Mouse (Mus musculus) neural tube, embryonic 13.5 days (tissue): ENCODE measurements at regions not wholly inside any gene's neighbourhood (a gene's known extent, or its start where the extent isn't known, plus 50 kb on each side); places are given as distances from the start of the nearest gene placed in this dataset.
A peak's percentile ranks its signal among the peaks of the same experiment; 100 is the strongest.

Experiments used
- ATAC-seq: fragments of 200-750 bp; cut with Nextera tagmentation; 2 replicates; pipeline ENCODE4 v1.8.0; 2017; ENCODE audit warnings: low read depth, mild to moderate bottlenecking, moderate TSS enrichment, moderate library complexity
- H3K27ac ChIP-seq: fragments of 300-500 bp; sonication (generic); replicated peaks from 2 replicates; pipeline ENCODE4 v1.5.1; 2015; ENCODE audit warnings: moderate library complexity, mild to moderate bottlenecking, inconsistent platforms
- H3K27me3 ChIP-seq: fragments of 300-500 bp; sonication (generic); 2 replicates; pipeline ENCODE4 v1.6.1; 2015; ENCODE audit warnings: mild to moderate bottlenecking, inconsistent platforms
- H3K36me3 ChIP-seq: fragments of 300-500 bp; sonication (generic); 2 replicates; pipeline ENCODE4 v1.6.1; 2015; ENCODE audit warnings: mild to moderate bottlenecking, inconsistent platforms
- H3K4me1 ChIP-seq: fragments of 300-500 bp; sonication (generic); replicated peaks from 2 replicates; pipeline ENCODE4 v1.6.1; 2015; ENCODE audit warnings: inconsistent platforms
- H3K4me2 ChIP-seq: fragments of 300-500 bp; sonication (generic); 2 replicates; pipeline ENCODE4 v1.6.1; 2015; ENCODE audit warnings: inconsistent platforms, mild to moderate bottlenecking, moderate library complexity
- H3K4me3 ChIP-seq: fragments of 300-500 bp; sonication (generic); 2 replicates; pipeline ENCODE4 v1.5.1; 2015; ENCODE audit warnings: mild to moderate bottlenecking, inconsistent platforms
- H3K9ac ChIP-seq: fragments of 300-500 bp; sonication (generic); 2 replicates; pipeline ENCODE4 v1.6.1; 2015; ENCODE audit warnings: moderate library complexity, mild to moderate bottlenecking, inconsistent platforms
- H3K9me3 ChIP-seq: fragments of 300-500 bp; sonication (generic); 2 replicates; pipeline ENCODE4 v1.6.1; 2016; ENCODE audit warnings: inconsistent platforms
- WGBS: fragments of 180-500 bp; shearing (Covaris S2); methylation state at CpG from one replicate; pipeline ENCODE4 v1.1.7; 2015; 5-methylcytosine and 5-hydroxymethylcytosine counted together

DNA sequence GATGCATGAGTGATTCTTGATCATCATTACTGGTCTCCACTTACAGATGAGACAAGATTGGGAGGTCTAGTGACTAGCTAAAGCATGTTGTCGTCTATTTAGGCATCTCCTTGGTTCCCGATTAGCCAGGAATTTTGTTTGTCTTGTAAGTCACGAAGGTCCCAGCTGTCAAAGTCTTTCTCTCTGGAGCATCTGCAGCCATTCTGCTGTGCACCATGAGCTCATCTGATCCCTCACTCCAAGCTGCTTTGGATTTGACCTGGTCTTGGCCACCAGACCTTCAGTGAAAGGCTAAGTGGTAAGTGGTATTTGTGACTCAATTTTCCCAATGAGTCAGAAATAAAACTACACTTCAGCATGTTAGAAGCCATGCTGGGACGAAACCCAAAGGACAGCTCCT lies 53.3 kb upstream of the Creb5 start:
- Histone ChIP-seq H3K36me3 (no peaks in the 10 kb centered on the region), H3K4me2 (no peak overlapping the region)
- WGBS, result 71% methylated on average over 4 of the region's 4 CpGs

DNA sequence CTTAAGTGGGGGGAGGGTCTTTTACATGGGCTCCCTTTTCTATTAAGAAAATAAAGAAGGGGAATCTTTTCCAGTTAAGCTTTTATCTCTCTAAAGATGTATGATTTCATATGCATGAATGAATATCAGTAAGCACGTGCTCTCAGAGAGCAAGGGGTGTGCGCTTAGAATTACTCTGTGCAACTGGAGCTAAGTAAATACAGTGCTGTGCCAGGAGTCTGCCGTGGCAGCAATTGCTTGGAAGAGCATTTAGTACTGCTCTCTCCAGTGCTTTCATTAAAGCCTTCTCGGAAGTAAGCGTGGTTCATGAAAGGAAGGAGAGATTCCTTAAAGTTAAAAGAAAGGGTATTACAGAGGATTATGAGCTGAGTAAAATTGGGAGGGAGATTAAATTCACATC lies 54.5 kb upstream of the Creb5 start:
- no peak overlapping the region for H3K27ac ChIP-seq
- no peak overlapping the region for H3K9ac ChIP-seq
- no peaks in the 10 kb centered on the region for H3K9me3 ChIP-seq
- WGBS, result 55% methylated on average over 5 of the region's 5 CpGs
- no peak overlapping the region for H3K4me2 ChIP-seq
- no peak for ATAC-seq
- H3K4me1 ChIP-seq, result peaks cover 10% of the 10 kb centered on the region
- no peaks in the 10 kb centered on the region for H3K27me3 ChIP-seq
- no peak overlapping the region for H3K4me3 ChIP-seq
- no peaks in the 10 kb centered on the region for H3K36me3 ChIP-seq

More for the DNA sequence above, 53.3 kb upstream of the Creb5 start:
- Histone ChIP-seq H3K4me3 (no peak overlapping the region), H3K9ac (no peak overlapping the region), H3K27me3 (no peaks in the 10 kb centered on the region), H3K9me3 (no peaks in the 10 kb centered on the region), H3K4me1 (peaks cover 10% of the 10 kb centered on the region), H3K27ac (no peak overlapping the region)
- ATAC-seq, result no peak

DNA sequence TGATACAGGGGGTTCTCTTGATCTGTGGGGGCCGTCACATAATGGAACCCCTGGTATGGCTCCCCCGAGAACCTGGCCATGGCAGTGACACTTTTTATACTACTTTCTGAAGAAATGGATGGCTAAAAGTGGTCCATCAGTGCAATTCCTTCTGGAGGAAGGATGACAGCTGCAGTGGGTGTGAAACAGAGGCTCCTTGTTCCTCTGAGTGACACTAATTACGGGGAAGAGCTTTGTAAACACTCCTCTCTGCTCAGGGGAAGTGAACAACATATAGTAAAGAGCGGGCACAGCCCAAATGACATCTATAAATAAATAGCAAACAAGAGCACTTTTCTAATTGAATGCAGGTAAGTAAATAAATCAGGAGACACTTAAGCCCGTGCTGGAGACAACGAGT lies 57.7 kb upstream of the Creb5 start:
- H3K9ac ChIP-seq, result no peak overlapping the region
- no peaks in the 10 kb centered on the region for H3K36me3 ChIP-seq
- H3K27me3 ChIP-seq, result no peaks in the 10 kb centered on the region
- no peak; the same call in 1 of the 2 replicates for ATAC-seq
- no peak overlapping the region for H3K4me2 ChIP-seq
- H3K4me1 ChIP-seq, result peaks cover 10% of the 10 kb centered on the region
- no peak overlapping the region for H3K27ac ChIP-seq
- no peaks in the 10 kb centered on the region for H3K9me3 ChIP-seq
- H3K4me3 ChIP-seq, result no peak overlapping the region
- 30% methylated on average over 6 of the region's 6 CpGs for WGBS

DNA sequence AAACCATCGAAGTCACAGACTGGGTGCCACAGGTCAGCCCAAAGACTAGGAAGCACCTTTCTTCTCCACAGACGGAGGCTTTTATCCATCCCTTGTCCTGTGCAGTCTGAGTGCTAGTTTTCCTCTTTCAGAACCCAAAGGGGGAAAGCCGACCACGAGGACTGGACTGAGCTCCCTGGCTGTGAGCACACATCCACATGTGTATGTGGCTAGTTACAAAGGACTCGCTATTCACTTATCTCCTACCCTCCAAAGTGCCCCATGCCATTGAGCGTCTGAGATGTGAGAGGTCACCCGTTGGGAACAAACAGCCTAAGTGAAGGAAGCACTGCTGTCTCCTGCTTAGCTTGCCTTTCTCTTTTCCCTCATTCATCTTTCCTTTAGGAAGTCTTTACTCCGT lies 65.0 kb upstream of the Creb5 start:
- no peak for ATAC-seq
- H3K4me3 ChIP-seq, result no peak overlapping the region
- no peak overlapping the region for H3K27ac ChIP-seq
- H3K4me2 ChIP-seq, result no peak overlapping the region
- H3K27me3 ChIP-seq, result no peaks in the 10 kb centered on the region
- H3K9ac ChIP-seq, result no peak overlapping the region
- peaks cover 23% of the 10 kb centered on the region for H3K4me1 ChIP-seq
- 41% methylated on average over 8 of the region's 8 CpGs for WGBS
- no peaks in the 10 kb centered on the region for H3K9me3 ChIP-seq
- H3K36me3 ChIP-seq, result no peaks in the 10 kb centered on the region

DNA sequence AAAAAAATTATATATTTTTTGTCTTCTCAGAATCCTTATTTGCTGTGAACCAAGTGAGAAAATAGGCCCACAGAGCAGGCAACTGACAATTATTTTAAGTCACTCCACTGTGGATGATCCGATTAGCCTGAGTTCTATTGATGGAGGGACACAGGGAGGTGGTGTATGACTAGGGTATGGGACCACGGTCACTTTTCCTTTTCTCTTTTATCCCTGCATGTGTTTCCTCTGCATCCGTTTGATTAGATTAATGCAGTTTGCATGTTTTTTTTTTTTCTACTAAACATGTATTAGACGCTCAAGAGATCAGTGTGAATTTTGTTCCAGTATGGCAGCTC lies 65.4 kb upstream of the Creb5 start:
- no peak overlapping the region for H3K4me2 ChIP-seq
- 29% methylated on average over 4 of the region's 4 CpGs for WGBS
- H3K4me3 ChIP-seq, result no peak overlapping the region
- H3K4me1 ChIP-seq, result peaks cover 23% of the 10 kb centered on the region
- no peaks in the 10 kb centered on the region for H3K9me3 ChIP-seq
- H3K9ac ChIP-seq, result no peak overlapping the region
- no peak overlapping the region for H3K27ac ChIP-seq
- no peaks in the 10 kb centered on the region for H3K36me3 ChIP-seq
- no peak for ATAC-seq
- H3K27me3 ChIP-seq, result no peaks in the 10 kb centered on the region

DNA sequence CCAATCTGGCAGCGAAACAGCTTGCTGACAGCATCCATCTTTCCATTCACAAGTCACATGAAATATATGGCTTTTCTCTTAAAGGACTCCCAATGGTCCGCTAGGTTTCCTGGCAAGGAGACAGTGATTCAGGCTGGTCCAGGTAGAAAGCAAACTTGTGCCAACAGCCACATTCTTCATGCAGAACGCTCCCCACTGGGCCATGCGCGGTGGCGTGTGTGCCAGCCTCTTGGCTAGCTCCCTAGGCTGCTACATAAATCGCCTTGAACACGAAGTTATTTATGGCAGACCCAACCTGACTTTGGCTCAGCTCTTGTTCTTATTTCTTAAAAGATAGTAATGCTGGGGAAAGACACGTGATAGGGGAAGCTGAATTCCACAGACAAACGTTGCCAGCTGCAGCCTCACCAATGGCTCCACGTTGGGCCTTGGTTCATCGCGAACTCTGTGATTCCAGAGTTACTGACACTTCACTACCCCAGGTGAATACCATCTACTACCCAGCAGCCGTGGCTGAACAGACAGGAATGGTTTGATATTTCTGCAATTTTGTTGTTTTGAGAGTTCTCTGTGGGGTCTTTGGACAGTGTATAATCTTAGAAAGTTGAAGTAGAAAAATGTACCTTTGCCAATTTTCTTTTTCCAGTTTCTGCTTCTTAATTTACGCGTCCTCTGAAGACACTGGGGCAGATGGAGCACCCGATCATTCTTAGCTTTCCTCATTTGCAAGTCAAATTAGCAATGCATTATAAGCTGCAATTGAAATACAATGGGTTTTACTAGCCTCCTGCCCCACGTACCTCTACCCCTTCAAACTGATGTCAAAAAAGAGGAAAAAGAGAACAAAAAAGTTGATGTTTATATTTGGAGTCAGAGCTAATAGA lies 66.0 kb upstream of the Creb5 start:
- WGBS, result 27% methylated on average over 18 of the region's 18 CpGs
- ATAC-seq, result peak; percentile 88

DNA sequence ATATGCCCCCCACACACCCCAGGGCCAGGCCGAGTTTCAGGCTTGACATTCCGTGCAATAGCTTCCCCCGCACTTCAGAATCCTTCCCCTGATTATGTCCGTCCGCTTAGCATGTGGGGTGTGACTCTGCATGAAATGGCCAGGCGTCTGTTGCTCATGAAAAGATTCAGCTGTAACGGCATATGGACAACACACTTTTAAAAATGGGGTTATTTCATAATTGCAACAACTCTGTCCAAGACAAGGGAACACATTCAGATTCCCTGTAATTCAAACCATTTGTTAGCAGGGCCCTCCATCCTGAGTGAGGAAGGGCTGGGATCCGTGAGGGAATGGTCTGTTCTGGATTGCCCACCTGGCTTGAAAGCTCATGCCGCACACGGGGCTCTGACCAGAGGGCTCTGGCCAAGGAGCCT lies 68.2 kb upstream of the Creb5 start:
- Histone ChIP-seq H3K27me3 (no peaks in the 10 kb centered on the region), H3K4me2 (no peak overlapping the region), H3K4me1 (peaks cover 23% of the 10 kb centered on the region), H3K9me3 (no peaks in the 10 kb centered on the region), H3K27ac (no peak overlapping the region), H3K4me3 (no peak overlapping the region), H3K9ac (no peak overlapping the region), H3K36me3 (no peaks in the 10 kb centered on the region)
- no peak for ATAC-seq
- 72% methylated on average over 10 of the region's 10 CpGs for WGBS

More for the DNA sequence above, 66.0 kb upstream of the Creb5 start:
- Histone ChIP-seq H3K4me3 (no peak overlapping the region), H3K27me3 (no peaks in the 10 kb centered on the region), H3K9ac (no peak overlapping the region), H3K36me3 (no peaks in the 10 kb centered on the region), H3K9me3 (no peaks in the 10 kb centered on the region), H3K4me1 (peaks cover 23% of the 10 kb centered on the region), H3K27ac (peak overlapping the region; percentile 6), H3K4me2 (peak overlapping the region; percentile 4; the same call in 1 of the 2 replicates)

DNA sequence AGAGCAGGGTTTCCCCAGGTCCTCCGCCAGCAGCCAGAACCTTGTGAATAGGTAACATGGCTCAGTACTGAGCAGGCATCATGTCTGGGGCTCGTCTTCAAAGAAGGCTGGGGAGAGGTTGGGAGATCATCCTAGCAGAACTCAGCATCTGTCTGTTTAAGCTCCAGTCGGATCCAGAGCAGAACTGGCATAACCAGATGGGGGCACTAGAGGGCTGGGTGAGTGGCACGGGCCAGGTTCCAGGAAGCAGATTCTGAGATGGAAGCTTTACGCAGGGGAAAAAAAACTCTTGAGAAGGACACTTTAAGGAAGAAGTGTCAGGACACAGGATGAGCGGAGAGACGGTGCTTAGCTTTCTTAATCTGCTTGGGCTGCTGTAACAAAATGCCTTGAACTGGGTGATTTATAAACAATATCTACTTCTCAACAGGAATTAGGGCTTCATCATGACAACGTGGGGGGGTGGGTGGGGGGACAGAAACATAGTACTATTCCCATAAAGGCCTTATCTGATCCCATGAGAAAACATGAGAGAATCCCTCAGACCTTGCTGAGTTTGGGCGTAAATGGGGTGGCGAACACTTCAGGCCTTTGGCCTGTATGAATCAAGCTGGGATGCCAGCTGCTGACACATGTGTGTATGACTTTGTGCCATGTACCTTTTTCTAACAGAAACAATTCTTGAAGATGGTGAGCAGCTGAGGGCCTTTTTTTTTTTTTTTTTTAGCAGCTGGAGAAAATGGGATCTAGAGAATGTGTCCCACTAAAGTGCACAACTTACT lies 69.6 kb upstream of the Creb5 start:
- WGBS, result 57% methylated on average over 10 of the region's 10 CpGs

DNA sequence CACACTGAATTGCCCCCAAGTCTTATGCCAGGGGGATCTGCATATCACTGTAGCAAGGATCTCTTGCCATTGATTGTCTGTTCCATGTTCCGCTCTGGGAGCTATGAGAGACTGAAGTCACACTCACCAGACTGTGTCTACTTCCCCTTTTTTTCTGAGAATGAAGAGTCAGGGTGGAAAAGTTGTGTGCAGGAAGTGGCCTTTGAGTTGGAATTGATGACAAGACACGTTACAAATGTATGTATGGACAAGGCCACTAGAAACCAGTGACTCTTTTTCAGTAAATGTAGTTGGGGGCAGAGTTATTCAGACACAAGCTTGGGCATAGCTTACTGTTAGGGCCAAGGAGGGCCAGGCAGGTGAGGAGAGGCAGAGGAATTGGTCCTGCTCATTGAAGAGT lies 70.4 kb upstream of the Creb5 start:
- no peak overlapping the region for H3K27ac ChIP-seq
- H3K9ac ChIP-seq, result no peak overlapping the region
- WGBS, result 81% methylated on average over 2 of the region's 2 CpGs
- no peak for ATAC-seq
- peaks cover 14% of the 10 kb centered on the region for H3K4me1 ChIP-seq
- H3K36me3 ChIP-seq, result no peaks in the 10 kb centered on the region
- no peaks in the 10 kb centered on the region for H3K27me3 ChIP-seq
- no peak overlapping the region for H3K4me2 ChIP-seq
- H3K4me3 ChIP-seq, result no peak overlapping the region
- no peaks in the 10 kb centered on the region for H3K9me3 ChIP-seq

More for the DNA sequence above, 69.6 kb upstream of the Creb5 start:
- Histone ChIP-seq H3K27ac (no peak overlapping the region), H3K4me1 (peaks cover 20% of the 10 kb centered on the region), H3K9ac (no peak overlapping the region), H3K27me3 (no peaks in the 10 kb centered on the region), H3K4me2 (no peak overlapping the region), H3K36me3 (no peaks in the 10 kb centered on the region), H3K9me3 (no peaks in the 10 kb centered on the region), H3K4me3 (no peak overlapping the region)
- no peak for ATAC-seq

DNA sequence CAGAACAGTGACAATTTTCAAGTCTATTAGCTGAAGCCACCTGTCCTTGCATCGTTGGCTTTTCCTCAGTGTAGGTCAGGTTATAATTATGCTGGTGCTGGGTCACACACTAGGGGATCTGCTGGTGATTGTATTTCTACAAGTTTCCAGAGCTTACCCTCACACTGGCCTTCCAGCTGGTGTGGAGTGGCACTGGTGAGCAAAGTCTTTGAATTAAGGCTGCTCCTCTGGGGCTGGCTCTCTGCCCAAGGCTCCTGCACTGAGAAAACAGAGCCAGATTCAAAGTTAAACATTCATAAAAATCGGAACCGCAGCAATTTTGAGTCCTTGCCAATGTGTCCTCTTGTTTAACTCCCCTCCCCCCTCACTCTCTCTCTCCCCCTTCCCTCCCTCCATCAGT lies 75.7 kb upstream of the Creb5 start:
- H3K27ac ChIP-seq, result no peak overlapping the region
- no peak for ATAC-seq
- no peak overlapping the region for H3K4me3 ChIP-seq
- 48% methylated on average over 3 of the region's 3 CpGs for WGBS
- H3K4me2 ChIP-seq, result no peak overlapping the region
- peaks cover 10% of the 10 kb centered on the region for H3K4me1 ChIP-seq
- no peak overlapping the region for H3K9ac ChIP-seq
- H3K9me3 ChIP-seq, result no peaks in the 10 kb centered on the region
- no peaks in the 10 kb centered on the region for H3K27me3 ChIP-seq
- no peaks in the 10 kb centered on the region for H3K36me3 ChIP-seq

DNA sequence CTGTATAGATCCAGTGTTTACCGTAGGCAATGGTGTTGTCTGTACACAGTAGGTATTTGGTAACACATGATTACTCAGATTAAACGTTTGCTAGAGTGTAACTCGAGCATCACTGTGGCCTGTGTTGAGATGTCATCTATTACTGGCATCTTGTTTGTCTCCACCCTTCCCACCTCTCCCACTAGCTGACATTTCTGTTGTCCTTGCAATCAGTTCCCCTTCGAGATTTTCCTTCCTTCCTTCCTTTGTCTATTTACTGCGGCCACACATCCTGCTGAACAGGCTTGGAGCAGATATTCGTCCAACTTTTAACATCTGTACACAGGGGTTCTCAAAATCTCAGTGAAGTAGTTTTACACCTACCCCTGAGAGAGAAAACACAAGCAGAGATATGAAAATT lies 77.7 kb upstream of the Creb5 start:
- no peak overlapping the region for H3K4me2 ChIP-seq
- H3K9me3 ChIP-seq, result no peaks in the 10 kb centered on the region
- H3K27ac ChIP-seq, result no peak overlapping the region
- no peak overlapping the region for H3K9ac ChIP-seq
- H3K4me3 ChIP-seq, result no peak overlapping the region
- H3K36me3 ChIP-seq, result no peaks in the 10 kb centered on the region
- peaks cover 10% of the 10 kb centered on the region for H3K4me1 ChIP-seq
- WGBS, result 72% methylated on average over 6 of the region's 6 CpGs
- H3K27me3 ChIP-seq, result no peaks in the 10 kb centered on the region
- no peak for ATAC-seq

DNA sequence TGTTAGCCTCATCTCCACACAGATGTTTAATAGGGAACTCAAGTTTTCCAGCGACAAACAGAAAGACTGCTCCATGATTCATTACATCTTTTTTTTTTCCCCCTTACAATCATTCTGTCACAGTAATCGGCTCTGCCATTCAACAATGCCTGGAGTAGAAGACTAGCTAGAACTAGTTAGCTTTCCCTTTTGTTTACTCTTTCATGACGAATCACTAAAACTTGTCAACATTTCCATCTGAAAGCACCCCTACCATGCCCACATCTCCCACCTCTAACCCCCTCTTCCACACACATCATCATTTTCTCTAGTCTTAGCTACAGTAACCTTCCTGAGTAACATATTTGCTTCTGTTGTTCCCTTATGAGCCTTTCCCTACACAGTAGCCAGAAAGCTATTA lies 78.6 kb upstream of the Creb5 start:
- Histone ChIP-seq H3K36me3 (no peaks in the 10 kb centered on the region), H3K9me3 (no peaks in the 10 kb centered on the region), H3K4me2 (no peak overlapping the region), H3K27ac (no peak overlapping the region), H3K27me3 (no peaks in the 10 kb centered on the region), H3K4me1 (peaks cover 10% of the 10 kb centered on the region), H3K4me3 (no peak overlapping the region), H3K9ac (no peak overlapping the region)
- no peak for ATAC-seq
- 33% methylated on average over 3 of the region's 3 CpGs for WGBS
